Mouse (Mus musculus): ENCODE measurements around the gene Abcf2.

DNA sequence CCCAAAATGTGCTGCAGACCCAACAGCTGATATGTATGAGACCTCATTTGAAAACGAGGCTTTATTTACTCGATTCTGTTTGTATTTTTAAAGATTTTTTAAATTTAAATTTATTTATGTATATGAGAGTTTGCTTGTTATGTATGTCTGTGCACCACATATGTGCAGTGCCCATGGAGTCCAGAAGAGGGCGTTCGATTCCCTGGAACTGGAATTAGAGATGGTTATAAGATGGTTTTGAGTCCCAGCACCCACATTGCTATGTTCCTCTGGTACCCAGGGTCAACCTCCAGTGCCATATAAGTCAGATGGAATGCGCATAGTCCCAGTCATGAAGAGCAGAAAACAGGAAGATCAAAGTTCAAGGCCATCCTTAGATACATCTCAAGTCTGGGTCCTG, 43.0 kb downstream of the Abcf2 start:
- TF ChIP-seq CTCF (IDR thresholded peaks at IDR 0.05 in 2 of 3, conservative IDR thresholded peaks at IDR 0.05 in 1 of 3; ENCODE audit: control insufficient read depth in 1 of 3, insufficient read depth in 1 of 3, low read depth in 2 of 3, low read length in 3 of 3, poor library complexity in 1 of 3, severe bottlenecking in 1 of 3) (peak; percentile 57 to 66 (median 64)), GABPA (IDR thresholded peaks at IDR 0.05; ENCODE audit: low read depth, low read length) (no peak), POLR2A (IDR thresholded peaks at IDR 0.05; ENCODE audit: control insufficient read depth in 1 of 2, insufficient read depth in 1 of 2, low read depth in 1 of 2, low read length in 2 of 2, poor library complexity in 1 of 2) (no peak), ZNF384 (IDR thresholded peaks at IDR 0.05; ENCODE audit: low read depth, low read length) (no peak), ELF1 (IDR thresholded peaks at IDR 0.05; ENCODE audit: low read depth, low read length) (no peak), ETS1 (IDR thresholded peaks at IDR 0.05; ENCODE audit: low read depth, low read length) (no peak)

Data from MEL (cell line).